Mouse (Mus musculus): ENCODE data around the gene Flrt3.

DNA sequence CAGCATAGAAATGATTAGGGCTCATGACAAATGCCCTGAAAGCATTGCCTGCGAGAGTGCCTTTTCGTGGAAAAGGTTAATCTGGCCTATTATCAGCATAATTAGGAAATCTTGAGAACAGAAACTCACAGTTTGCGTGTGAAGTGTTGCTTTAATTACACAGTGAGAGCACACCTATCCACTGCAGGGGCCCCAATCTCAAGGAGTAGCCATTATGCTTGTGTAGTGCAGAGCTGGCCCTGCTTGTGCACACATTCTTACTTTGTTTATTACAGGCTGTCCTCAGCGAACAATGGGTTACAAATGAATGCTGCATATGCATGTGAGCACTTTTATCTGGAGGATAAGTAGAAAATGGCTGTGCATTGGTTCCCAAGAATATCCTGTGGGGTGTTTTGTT lies 32.1 kb upstream of the Flrt3 start:
- TF ChIP-seq CTCF (IDR thresholded peaks at IDR 0.05; ENCODE audit: extremely low read depth, insufficient read depth, insufficient read length, insufficient replicate concordance) = no peak
- no peak for TF ChIP-seq POLR2A (IDR thresholded peaks at IDR 0.05; ENCODE audit: low read depth, low read length)

Data from spleen, adult 2 months (tissue).